Mouse (Mus musculus): ENCODE results near the gene Rasd1.

- TF ChIP-seq POLR2A (IDR thresholded peaks at IDR 0.05; ENCODE audit: insufficient read depth, low read depth, low read length), result no peak
- no peak for TF ChIP-seq CTCF (IDR thresholded peaks at IDR 0.05)
These were observed 6.0 kb upstream of the Rasd1 start for GRCm38 (mm10) chr11:59970780-59971179.

Data from heart, adult 2 months (tissue).